Mouse (Mus musculus): ENCODE data around the gene Exoc7.
"Not testable (repeated sequence)": the region's sequence is repeated elsewhere in the genome, so short reads cannot be mapped to it uniquely, and the experiment has no call there.

Exoc7 gene

DNA sequence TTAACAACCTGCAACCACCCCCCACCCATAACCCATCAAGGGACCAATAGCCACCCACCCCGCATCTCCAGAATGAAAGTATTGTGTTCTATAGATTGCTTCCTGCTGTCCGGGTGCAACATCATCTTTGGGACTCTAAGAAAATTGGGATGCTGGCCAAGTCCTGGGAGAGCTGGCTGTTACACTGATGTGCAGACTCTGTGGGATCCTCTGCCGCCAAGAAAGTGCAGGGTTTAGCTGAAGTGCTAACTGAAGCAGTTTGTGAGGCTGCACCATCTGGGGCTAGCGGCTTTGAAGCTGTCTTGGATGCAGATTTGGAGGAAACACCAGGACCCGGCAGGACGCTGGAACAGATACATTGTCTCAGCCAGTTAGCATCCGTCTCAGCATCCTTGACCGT lies 4.1 kb upstream of the Exoc7 start:
- no peak for DNase-seq

DNA sequence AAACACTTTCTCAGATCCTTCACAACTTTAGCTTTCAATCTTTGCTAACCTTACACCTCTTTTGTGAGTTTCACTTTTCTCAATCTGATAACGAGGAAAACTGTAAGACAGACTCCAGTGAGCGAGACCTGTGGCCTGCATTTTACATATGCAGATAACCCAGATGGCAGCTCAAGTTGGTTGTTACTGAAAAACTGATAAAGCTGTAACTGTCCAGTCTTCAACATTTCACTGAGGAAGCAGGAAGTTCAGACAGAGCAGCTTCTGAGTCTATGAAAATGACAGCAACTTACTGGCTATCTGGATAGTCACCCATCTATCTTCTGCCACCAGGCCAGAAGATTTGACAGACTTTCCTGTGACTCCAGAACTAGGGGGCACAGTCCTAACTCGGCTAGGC lies 2.6 kb upstream of the Exoc7 start:
- no peak for DNase-seq

DNA sequence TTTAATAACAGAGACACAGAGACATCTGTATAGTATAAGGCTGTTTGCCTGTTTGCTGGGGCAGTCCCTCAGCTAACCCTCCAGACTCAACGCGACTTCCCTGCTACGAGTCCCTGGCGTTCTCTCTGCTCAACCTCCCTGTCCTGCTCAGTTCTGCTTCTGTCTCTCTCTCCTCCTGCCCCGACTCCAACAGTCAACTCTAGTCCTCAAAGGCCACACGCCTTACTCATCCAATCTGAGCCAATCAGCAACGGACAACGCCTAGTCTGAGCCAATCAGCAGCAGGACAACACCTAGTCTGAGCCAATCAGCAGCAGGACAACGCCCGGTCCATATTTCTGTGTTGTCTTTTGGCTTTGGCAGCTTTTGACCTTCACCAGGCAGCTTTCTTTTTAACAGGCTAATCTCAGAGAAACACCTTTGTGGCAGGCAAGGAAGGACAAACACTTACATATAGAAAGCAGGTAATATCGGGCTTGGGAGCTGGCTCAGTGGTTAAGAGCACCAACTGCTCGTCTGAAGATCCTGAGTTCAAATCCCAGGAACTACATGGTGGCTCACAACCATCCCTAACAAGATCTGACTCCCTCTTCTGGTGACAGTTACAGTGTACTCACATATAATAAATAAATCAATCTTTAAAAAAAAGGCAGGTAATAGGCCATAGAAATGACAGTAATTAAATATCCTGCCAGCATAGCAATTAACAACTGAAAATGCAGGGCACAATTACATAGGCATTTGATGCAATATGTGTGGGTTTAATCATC lies 914 bp upstream of the Exoc7 start:
- DNase-seq = no peak

DNA sequence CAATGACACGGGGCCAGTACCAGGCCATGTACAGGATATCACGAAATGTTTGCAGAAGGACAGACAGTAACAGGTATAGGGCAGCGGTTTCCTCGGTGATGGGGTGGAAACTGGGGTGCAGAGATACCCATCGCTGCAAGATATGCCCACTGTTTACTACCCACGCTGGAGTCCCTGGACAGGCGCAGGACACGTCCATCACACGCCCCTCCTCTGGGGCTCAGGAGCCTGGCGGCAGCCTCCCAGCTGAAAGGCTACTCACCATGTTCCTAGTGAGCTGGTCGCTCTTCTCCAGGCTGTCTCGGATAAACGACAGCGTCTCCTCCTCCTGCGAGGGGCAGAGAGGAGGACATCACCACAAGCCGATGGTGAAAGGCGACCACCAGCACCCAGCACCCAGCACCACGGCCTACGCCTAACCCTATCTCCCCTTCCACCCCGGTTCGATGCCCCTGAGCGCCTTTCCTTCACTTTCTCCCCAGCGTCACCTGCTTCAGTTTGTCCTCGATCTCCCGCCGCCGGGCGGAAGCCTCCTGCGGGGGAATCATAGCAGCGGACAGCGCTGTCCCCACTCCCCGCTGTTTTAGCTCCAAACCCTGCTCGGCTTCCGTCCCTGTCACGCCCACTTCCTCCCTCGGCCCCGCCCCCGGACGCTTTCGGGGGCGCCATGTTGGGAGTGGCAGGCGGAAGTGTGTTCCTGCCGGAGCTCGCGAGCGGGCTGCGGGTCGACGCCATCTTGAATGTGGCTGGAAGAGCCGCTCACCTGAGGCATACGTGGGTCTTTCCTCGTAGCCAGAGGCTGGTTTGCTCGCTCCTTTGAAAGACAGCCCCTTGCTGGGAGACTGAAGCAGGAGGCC lies 679 bp downstream of the Exoc7 start:
- DNase-seq = peak; percentile 91

DNA sequence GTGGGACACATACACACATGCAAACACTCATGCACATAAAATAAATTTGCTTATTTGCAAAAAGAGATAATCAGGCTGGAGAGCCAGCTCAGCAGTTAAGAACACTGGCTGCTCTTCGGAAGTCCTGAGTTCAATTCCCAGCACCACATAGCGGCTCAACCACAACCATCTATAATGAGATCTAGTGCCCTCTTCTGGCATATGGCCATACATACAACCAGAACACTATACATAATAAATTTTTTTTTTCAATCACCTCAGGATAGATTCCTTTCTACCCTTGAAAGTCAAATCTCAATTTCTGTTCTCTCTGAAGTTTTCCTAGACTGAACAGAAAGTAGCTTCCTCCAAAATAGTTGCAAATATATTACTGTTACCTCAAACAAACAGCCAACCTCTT lies 1.6 kb downstream of the Exoc7 start:
- DNase-seq = no peak

DNA sequence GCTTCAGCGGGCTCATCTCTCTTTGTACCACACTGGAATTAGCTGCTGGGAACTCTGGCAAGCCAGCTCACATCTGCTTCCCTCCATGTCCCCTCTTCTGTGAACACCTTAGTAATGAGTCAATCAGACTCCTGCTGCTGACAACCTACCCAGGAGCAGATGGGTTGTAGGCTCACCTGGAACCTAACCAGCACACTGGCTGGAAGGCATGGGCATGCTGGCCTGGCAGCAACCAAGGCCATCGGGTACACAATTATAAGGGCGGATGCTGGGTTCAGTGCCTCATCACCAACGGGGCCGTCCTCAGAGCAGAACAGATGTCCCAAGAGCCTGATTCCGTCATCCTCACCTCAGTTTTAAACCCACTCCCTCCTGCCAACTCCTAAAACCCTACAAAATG lies 8.4 kb downstream of the Exoc7 start:
- peak; percentile 71 for DNase-seq

DNA sequence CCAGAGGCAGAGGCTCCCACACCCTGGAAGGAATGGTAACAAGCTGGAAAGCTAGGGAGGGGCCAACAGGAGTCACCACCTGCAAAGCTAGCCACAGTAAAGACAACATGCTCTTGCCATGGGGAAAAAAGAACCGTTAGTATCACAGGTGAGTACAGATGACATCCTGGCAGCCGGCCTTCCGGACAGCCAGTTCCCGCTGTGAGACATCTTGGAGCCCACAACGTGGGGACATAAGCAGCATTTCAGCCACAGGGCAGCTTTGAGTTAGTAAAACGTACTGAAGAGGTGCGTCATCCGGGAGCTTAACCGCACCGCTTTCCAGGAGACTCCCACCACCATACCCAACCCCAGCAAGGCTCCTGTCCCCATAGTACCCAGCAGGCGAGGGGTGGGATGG lies 8.8 kb downstream of the Exoc7 start:
- DNase-seq = peak; percentile 67

DNA sequence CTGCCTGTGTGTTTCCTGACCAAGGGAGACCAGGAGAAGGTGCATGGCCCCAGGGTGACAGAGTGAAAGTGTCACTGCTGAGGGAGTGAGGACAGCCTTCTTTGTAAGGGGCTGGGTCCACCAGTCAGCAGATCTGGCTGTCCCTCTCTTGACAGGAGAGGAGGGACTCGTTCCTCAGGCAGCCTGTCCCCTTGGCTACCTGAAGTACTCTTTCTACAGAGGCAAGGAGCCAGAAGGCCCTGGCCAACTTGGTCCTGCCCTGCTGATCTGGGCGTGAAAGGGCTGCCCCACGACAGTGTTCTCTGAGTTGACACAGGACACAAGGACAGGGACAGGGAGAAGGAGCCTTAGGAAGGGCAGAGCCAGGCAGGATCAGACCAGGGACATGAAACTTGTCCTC lies 10.0 kb downstream of the Exoc7 start:
- DNase-seq = no peak

DNA sequence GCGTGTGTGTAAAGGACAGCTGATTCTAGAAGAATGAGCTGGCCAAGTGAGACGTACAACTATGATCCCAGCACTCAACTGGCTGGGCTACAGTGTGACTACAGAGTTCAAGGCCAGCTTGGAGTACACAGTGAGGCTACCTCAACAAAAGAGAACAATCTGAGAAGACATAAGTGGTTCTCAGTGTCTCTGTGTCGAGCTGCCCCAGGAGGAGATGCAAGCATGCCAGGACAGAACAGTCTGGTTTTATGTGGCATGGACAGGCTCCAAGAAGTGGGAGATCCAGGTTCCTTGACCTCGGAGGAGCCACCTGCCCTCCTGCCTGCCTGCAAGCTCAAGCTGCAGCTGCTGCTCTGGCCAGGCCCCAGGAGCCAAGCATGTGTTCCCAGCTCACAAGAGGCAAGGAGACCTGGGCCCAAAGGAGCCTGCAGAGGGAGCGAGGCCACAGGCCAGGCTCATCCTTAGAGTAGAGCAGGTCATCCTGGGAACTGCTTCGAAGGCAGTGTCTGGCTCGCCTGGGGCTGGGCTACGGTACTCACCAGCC lies 10.8 kb downstream of the Exoc7 start:
- no peak for DNase-seq

DNA sequence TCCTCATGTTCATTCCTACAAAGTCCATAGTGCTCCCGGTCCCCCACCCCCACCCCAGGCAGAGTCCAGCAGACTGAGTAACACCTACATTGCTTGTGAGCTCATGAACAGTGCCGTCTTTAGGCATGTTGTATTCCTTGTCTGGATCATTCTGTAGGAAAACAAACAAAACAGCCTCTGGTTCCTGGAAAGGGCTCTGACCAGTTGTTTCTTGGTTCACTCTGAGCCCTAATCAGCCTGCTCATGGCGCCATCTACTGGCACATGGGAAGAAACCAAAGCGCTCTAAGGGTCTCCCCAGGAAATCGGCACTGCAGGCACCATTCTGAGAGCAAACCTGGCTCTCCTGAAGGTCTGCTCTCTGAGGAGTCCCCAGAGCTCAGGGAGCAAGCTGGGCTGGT lies 12.7 kb downstream of the Exoc7 start:
- DNase-seq = no peak

DNA sequence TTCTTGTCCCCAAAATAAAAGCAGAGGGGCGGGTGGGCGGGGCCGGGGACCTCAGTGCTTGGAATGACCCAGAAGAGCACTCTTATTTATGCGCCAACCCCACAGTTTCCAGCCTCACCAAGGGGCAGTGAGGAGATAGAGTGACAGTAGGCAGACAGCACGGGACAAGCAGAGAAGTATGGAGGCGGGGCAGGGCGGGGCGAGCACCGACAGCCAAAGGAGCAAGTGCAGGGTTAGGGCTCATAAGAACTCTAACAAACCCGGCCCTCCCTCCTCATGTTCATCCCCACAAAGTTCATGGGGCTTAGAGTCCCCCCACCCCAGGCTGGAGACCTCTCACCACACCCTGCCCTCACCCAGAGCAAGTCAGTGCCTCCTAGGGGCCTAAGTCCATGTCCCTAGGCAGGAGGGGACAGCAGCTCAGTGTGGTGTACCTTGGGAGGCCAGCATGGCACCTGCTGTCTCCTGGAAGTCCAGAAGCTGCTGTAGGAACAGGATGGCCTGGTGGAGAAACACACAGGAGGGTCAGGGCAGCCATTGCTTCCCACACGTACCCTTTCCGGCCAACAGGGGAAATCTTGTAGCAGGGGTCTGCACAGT lies 13.4 kb downstream of the Exoc7 start:
- DNase-seq = no peak

DNA sequence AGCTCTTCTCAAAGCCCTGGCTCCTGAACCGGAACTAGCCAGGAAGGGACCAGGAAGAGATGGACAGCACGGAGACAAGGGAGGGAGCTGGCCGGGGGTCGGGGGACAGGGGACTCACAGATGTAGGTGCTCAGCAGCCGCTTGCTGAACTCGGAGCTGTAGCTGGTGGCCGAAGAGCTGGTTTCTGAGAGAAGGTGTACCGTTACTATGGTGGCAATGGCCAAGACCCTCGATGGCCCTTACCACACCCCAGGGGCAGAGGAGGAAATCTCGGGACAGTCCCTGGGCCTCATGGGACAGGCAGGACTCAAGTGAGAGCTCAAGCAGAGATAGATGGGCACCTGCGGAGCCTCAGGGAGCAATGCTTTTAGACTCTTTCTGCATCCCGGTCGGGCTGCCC lies 14.6 kb downstream of the Exoc7 start:
- DNase-seq = no peak

DNA sequence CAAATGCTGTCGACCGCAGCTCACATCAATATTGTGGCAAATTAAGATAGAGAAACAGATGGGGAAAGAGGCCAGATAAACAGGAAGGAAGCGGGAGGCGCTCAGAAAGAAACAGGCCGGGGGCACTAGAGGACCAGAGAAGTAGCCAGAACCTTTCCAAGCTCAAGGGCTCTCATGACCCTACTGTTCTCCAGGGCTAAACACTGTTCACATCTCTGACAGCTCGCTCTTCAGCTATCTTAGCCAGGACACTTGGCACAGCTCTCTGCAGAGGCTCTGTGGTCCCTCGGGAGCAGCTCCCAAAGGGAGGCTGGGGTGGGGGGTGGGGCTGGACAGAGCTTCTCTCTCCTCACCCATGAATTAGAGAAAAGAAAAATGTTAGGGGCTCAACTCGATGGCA lies 16.5 kb downstream of the Exoc7 start:
- DNase-seq = no peak

DNA sequence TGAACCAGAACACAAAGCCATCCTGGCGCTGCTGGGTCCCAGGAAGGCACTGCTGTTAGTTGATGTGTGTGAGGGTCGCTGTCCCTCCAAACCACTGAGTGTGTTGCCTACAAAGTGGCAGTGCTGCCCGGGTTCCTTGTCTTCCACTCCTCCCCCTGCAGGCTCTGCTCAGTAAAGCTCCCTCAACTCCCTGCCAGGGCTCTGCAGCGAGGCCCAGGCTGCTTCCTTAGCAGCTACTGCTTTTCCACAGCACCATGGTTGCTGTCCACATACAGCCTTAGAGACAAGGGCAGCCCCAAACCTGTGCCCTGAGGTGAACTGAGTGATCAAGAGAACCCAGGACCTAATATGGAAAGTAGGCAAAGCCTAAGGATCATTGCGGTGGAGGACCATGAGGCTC lies 19.7 kb downstream of the Exoc7 start:
- no peak for DNase-seq

DNA sequence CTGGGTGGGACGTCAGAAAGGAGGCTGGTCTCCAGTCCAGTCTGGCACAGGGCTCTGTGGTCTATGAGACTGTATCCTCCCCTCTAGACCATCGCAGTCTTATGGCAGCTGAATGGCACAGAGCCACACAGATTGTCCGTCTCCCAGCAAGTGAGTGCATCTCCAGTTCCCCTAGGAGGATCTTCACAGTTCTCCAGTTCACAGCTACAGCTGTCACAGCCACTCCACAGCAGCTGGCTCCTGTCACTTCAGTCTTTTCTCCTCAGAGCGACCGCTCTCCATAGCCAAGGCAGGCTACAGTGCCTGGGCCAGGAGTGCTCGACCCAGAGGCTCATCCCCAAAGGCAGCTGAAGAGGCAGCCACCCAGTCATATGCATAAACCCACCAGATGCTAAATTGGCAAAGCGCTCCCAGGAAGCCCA lies 21.3 kb downstream of the Exoc7 start:
- DNase-seq = no peak

DNA sequence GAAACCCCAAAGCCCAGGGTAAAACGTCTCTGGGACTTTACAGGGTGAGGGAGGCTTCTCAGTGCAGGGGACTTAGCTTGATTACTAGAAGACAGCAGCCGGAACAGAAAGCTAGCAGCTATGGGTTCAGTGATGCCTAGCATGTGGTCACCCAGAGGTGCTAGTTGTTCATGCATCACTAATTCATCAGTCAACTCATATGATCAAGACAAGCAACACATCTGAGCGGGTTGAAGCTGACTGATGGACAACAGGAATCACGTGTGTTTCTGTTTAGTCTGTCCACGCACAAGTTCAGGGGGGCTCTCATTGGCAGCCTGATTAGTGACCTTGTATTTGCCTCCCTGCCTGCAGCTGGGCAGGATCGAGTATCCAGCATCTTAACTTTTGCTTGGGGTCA lies 23.1 kb downstream of the Exoc7 start:
- no peak for DNase-seq

DNA sequence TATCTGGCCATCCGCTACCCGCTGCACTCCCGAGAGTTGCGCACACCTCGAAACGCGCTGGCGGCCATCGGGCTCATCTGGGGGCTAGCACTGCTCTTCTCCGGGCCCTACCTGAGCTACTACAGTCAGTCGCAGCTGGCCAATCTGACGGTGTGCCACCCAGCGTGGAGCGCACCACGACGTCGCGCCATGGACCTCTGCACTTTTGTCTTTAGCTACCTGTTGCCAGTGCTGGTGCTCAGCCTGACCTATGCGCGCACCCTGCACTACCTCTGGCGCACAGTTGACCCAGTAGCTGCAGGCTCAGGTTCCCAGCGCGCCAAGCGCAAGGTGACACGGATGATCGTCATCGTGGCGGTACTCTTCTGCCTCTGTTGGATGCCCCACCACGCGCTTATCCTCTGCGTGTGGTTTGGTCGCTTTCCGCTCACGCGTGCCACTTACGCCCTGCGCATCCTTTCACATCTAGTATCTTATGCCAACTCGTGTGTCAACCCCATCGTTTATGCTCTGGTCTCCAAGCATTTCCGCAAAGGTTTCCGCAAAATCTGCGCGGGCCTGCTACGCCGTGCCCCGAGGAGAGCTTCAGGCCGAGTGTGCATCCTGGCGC lies 24.0 kb downstream of the Exoc7 start:
- no peak for DNase-seq

DNA sequence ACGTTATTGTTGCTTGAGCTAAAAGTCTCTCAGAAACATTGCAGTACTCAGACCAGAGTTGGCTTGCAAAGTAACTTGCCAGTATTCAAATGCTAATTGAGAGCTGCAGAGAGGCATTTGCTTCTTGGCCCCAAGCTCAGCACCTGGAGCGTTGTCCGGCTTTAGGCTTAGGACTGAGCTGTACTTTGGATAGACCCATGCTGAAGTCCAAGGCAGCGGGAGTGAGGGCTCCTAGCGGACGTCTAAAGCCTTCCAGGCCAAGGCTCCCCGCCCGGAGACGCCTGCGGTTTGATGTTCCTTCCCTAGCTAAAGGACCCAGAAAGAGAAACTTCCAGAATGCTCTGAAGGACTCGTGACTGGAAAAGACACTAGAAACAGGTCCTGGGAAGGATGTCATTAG lies 24.9 kb downstream of the Exoc7 start:
- no peak for DNase-seq

DNA sequence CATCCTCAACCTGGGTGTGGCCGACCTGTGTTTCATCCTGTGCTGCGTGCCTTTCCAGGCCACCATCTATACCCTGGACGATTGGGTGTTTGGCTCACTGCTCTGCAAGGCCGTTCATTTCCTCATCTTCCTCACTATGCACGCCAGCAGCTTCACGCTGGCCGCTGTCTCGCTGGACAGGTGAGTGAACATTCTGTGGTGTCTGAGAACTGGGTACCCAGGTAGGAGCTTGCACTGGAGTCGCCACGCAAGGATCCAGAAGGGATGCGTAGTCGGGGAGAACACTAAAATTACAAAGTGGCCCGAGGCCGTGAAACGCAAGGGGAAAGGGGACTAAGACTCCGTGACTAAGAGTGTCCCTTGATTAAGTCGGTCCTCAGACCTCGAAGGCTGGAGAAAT lies 25.4 kb downstream of the Exoc7 start:
- DNase-seq = no peak

DNA sequence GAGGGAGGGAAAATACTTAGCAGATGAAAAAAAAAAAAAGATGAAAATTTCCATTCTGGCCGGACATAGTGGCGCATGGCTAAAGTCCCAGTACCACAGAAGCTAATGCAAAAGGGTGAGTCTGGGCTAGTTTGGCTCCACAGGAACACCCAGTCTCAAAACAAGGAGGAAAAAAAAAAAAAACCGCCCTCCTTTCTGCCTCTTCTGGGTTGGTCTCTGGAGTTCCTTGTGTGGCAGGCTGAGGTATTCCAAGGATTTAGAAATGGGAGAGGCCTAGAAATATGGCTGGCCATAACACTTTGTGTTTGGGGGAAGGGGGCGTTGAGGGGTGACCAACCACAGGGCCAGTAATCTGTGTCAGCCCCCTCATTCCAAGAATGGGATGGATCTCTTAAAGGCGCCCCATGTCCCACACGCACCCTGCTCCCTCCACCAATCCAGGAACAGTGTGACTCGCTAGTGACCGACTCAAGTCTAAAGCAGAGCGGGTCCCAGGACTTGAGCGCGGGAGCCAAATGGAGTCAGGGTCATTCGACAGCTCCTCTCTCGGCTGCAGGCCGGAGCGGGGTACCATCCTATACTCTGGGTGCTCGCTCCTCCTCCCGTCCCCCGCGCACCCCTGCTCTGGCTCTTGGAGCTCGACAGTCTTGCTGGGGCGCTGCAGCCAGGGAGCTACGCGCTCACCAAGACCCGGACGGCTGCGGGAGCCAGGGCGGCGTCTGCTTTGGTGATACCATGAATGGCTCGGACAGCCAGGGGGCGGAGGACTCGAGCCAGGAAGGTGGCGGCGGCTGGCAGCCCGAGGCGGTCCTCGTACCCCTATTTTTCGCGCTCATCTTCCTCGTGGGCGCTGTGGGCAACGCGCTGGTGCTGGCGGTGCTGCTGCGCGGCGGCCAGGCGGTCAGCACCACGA lies 26.0 kb downstream of the Exoc7 start, which contains the start of gene Galr2:
TSS of gene Galr2 (plus strand) at position 189 of the 913 bp plus-strand sequence.
- DNase-seq = no peak

DNA sequence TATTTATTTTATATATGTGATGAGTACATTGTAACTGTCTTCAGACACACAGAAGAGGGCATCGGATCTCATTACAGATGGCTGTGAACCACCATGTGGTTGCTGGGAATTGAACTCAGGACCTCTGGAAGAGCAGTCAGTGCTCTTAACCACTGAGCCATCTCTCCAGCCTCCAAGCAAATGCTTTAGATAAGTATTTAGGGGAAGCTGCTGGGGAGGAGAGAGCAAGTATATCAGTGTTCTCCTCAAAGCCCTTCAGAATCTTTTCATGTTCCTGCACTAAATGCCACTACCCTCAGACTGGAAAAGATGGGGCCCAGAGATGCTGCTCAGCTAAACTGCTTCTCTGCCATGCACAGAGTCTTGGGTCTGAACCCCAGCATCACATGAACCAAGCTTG lies 29.8 kb downstream of the Exoc7 start:
- not testable (repeated sequence) for DNase-seq

DNA sequence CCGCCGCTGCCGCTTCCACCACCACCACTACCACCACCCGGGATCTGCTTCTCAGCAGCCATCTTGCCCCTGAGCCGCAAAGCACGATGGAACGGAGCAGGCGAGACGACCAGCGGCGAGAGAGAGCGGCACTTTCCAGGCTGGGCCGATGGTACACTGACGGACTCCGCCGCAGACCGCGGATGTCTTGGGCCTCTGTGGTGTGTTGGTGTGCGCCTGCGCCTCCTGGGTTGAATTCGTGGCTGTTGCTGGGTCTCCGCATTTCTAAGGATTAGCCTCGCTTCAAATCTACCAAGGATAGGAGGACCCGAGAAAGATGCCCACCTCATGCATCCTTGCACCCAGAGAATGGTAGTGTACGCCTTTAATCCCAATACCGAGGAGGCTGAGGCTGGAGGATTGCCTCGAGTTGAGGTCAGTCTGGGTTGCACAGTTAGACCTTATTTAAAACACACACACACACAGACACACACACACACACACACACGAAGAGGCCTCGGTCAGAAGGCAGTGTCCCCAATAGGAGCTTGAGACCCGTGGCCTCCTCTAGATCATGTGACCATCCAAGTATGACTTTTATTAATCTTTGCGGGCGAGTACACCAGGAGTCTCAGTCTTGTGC lies 32.9 kb downstream of the Exoc7 start, which contains the start of gene Srp68:
TSS of gene Srp68 (minus strand) at position 173 of the 622 bp plus-strand sequence.
- peak; percentile 88 for DNase-seq
